Mouse (Mus musculus): ENCODE measurements around the gene Gm17364. TPM values are rescaled to one million over a fixed set of nuclear protein-coding genes. Genes with fewer than 3 reads are reported as not detected.

Gene Gm17364
- polyA plus RNA-seq (2014; fragmentation: Nextera tagmentation; extraction: Ambion mirVana), result not detected in 2 replicates

DNA sequence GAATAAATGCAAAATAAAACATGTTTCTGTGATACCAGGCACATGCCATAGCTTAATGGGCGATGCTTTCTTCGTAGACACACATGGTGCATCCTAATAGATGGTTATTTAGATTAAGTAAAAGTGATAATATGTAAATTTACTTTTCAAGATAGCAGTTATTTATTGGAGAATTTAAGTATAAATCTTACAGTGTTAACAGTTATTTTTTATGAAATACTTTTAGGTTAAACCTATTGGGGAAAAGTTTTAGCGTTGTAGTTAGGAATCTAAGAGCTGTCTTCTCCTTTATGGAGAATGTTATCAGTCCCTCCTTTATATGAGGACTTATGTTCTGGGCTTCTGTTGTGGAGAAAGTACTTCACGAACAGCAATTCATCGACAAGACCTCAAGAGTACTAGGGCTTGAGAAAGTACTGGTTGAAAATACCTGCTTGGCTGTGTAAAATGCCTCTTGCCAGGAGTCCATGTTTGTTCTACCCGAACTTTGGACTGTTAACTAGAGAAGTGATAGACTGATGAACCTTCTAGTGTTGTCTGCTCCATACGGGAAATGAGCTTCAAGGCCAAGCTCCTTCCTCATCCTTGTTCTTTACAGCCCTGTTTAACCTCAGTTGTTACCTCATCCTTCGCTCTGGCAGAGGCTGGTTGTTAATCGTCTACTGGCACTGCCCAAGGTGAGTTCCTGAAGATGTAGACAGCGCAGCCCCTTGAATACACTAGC is at the start of gene Gm17364:
Gm17364 (minus strand) TSS at position 51 of the 724 bp plus-strand sequence.
- Histone ChIP-seq H3K4me2 (ENCODE audit: low read length) (no peak within 1 kb of the TSS), H3K4me1 (ENCODE audit: control insufficient read depth, insufficient read depth, low read length) (no peaks in the 10 kb centered on the region), H3K27ac (ENCODE audit: low read depth, low read length) (no peak within 1 kb of the TSS), H3K36me3 (ENCODE audit: control insufficient read depth, insufficient read depth, low read length) (no peaks in the 10 kb centered on the region), H3K9ac (ENCODE audit: low read length) (no peak within 1 kb of the TSS), H3K27me3 (replicated peaks; ENCODE audit: control insufficient read depth, insufficient read depth, low read length) (no peaks in the 10 kb centered on the region), H3K4me3 (ENCODE audit: low read depth, low read length) (no peak within 1 kb of the TSS), H3K9me3 (replicated peaks; ENCODE audit: control insufficient read depth, low read length) (no peaks in the 10 kb centered on the region)
- ATAC-seq (no peak), DNase-seq (ENCODE audit: low spot score) (no peak)
- WGBS, result 95% methylated on average over 10 of the region's 10 CpGs

DNA sequence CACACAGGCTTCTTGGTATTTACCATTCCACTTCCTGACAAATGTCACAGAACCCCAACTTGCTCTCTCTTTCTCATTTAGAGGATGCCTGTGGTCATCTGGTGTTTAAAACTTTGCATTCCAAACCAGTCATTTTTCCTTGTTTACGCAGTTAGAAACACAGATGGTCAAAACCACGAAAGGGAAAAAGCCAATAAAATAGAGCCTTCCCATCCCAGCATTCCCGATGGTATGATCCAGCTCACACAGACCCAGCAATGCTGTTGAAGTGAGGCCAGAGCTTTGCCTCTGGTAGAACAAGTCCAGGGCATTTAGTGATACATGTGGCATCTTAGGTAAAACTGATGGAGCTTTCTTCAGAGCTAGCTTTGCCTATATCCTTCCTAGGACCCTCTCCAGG is 47.7 kb upstream of the Gm17364 start:
- no peak for ATAC-seq
- peaks cover 13% of the 10 kb centered on the region for H3K36me3 ChIP-seq (ENCODE audit: control insufficient read depth, insufficient read depth, low read length)
- DNase-seq (ENCODE audit: low spot score), result no peak

DNA sequence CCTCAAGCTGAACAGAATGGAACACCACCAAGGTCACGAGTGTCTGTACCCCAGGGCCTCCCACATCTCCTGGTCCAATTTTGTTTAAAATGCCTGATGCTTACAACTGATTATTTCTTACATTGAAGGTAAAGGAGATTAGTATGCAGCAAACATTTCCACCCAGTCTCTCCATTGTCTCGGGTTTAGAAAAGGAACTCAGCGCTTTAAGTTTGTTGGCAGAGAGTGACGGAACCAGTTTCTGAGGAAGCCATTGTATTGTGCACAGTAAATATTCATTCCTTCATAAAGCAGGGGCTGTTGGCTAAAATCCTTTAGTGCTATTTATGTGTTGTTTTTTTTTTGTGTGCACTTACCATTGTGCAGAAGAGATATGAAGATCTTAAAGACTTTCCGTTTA is 47.0 kb upstream of the Gm17364 start:
- ATAC-seq, result peak; percentile 69
- H3K4me1 ChIP-seq (ENCODE audit: control insufficient read depth, insufficient read depth, low read length), result peaks cover 10% of the 10 kb centered on the region; the same call in 1 of the 2 replicates
- H3K36me3 ChIP-seq (ENCODE audit: control insufficient read depth, insufficient read depth, low read length), result peaks cover 20% of the 10 kb centered on the region
- DNase-seq (ENCODE audit: low spot score), result peak; percentile 73
- 12% methylated on average over 5 of the region's 5 CpGs for WGBS
- no peak overlapping the region for H3K4me3 ChIP-seq (ENCODE audit: low read depth, low read length)
- H3K27ac ChIP-seq (ENCODE audit: low read depth, low read length), result peak overlapping the region; percentile 74
- no peak overlapping the region for H3K9ac ChIP-seq (ENCODE audit: low read length)
- no peak overlapping the region for H3K4me2 ChIP-seq (ENCODE audit: low read length)
- H3K9me3 ChIP-seq (replicated peaks; ENCODE audit: control insufficient read depth, low read length), result no peaks in the 10 kb centered on the region
- no peaks in the 10 kb centered on the region for H3K27me3 ChIP-seq (replicated peaks; ENCODE audit: control insufficient read depth, insufficient read depth, low read length)

More for the DNA sequence above, 47.7 kb upstream of the Gm17364 start:
- Histone ChIP-seq H3K27ac (ENCODE audit: low read depth, low read length) (peak overlapping the region; percentile 74), H3K27me3 (replicated peaks; ENCODE audit: control insufficient read depth, insufficient read depth, low read length) (no peaks in the 10 kb centered on the region), H3K4me2 (ENCODE audit: low read length) (no peak overlapping the region), H3K9ac (ENCODE audit: low read length) (no peak overlapping the region), H3K9me3 (replicated peaks; ENCODE audit: control insufficient read depth, low read length) (no peaks in the 10 kb centered on the region), H3K4me1 (ENCODE audit: control insufficient read depth, insufficient read depth, low read length) (peaks cover 10% of the 10 kb centered on the region; the same call in 1 of the 2 replicates), H3K4me3 (ENCODE audit: low read depth, low read length) (no peak overlapping the region)
- WGBS, result 89% methylated on average over 3 of the region's 3 CpGs

DNA sequence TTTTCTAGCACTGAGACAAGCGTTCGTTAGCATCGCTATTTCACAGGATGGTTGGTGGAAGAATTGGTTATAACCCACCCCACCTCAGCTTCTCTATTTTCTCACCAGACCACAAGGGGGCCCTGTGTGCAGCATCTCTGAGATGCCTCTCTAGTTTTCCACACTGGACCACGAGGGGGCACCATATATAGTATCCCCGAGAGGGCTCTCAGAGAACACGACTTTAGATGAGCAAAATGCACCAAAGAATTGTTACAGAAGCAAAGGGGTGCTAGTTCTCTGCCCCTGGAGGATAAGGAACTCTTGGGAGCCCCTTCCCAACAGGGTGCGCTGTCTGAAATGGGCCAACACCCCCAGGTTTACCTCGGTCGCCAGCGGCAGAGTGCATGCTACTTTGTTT is 28.9 kb upstream of the Gm17364 start:
- Histone ChIP-seq H3K4me3 (ENCODE audit: low read depth, low read length) (no peak overlapping the region), H3K9me3 (replicated peaks; ENCODE audit: control insufficient read depth, low read length) (no peaks in the 10 kb centered on the region), H3K9ac (ENCODE audit: low read length) (no peak overlapping the region), H3K27ac (ENCODE audit: low read depth, low read length) (no peak overlapping the region), H3K27me3 (replicated peaks; ENCODE audit: control insufficient read depth, insufficient read depth, low read length) (no peaks in the 10 kb centered on the region), H3K4me2 (ENCODE audit: low read length) (no peak overlapping the region), H3K4me1 (ENCODE audit: control insufficient read depth, insufficient read depth, low read length) (no peaks in the 10 kb centered on the region), H3K36me3 (ENCODE audit: control insufficient read depth, insufficient read depth, low read length) (no peaks in the 10 kb centered on the region)
- DNase-seq (ENCODE audit: low spot score), result peak; percentile 76
- ATAC-seq, result no peak
- WGBS, result 55% methylated on average over 10 of the region's 10 CpGs

DNA sequence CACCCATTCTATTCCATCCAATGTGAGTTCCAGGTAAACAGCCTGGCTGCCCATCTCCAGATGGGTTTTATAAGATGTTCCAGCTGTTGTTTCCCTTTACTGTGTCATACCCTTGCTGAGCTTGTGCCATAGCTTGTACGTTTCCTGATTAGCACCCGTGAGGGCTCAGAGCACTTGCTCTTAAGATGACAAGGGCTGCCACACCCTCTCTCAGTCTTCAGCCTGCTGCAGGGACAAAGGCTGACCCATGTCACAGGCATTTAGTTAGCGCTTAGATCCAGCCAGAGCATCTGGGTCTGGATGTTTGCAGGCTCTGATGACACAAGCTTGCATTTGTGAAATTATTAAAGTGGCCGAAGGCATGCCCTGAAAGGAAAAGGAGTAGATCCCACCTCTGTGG is 26.3 kb upstream of the Gm17364 start:
- no peak for ATAC-seq
- Histone ChIP-seq H3K36me3 (ENCODE audit: control insufficient read depth, insufficient read depth, low read length) (no peaks in the 10 kb centered on the region), H3K4me2 (ENCODE audit: low read length) (no peak overlapping the region), H3K27ac (ENCODE audit: low read depth, low read length) (no peak overlapping the region), H3K4me1 (ENCODE audit: control insufficient read depth, insufficient read depth, low read length) (no peaks in the 10 kb centered on the region), H3K27me3 (replicated peaks; ENCODE audit: control insufficient read depth, insufficient read depth, low read length) (no peaks in the 10 kb centered on the region), H3K4me3 (ENCODE audit: low read depth, low read length) (no peak overlapping the region), H3K9ac (ENCODE audit: low read length) (no peak overlapping the region), H3K9me3 (replicated peaks; ENCODE audit: control insufficient read depth, low read length) (no peaks in the 10 kb centered on the region)
- no peak for DNase-seq (ENCODE audit: low spot score)
- WGBS, result 71% methylated on average over 4 of the region's 4 CpGs

DNA sequence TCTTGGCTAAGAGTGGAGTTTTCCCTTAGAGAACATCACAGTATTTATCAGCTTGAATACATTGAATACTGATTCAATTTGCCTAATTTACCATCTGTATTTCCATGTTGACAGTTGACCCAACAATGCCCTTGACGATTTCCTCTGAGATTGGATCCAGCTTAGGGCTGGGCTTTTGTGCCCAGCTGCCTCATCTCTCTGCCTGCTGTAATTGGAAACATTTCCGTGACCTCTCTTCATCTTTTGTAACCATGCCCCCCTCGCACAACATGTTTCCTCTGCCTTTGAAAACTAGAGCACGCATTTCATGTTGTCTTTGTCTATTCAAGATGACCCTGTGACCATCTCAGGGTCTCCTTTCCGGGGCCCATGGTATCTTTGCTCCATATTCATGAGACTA is 25.2 kb upstream of the Gm17364 start:
- H3K27ac ChIP-seq (ENCODE audit: low read depth, low read length), result no peak overlapping the region
- no peaks in the 10 kb centered on the region for H3K36me3 ChIP-seq (ENCODE audit: control insufficient read depth, insufficient read depth, low read length)
- no peaks in the 10 kb centered on the region for H3K9me3 ChIP-seq (replicated peaks; ENCODE audit: control insufficient read depth, low read length)
- no peak overlapping the region for H3K9ac ChIP-seq (ENCODE audit: low read length)
- H3K27me3 ChIP-seq (replicated peaks; ENCODE audit: control insufficient read depth, insufficient read depth, low read length), result no peaks in the 10 kb centered on the region
- no peak for ATAC-seq
- H3K4me1 ChIP-seq (ENCODE audit: control insufficient read depth, insufficient read depth, low read length), result no peaks in the 10 kb centered on the region
- no peak for DNase-seq (ENCODE audit: low spot score)
- no peak overlapping the region for H3K4me2 ChIP-seq (ENCODE audit: low read length)
- no peak overlapping the region for H3K4me3 ChIP-seq (ENCODE audit: low read depth, low read length)
- 52% methylated on average over 5 of the region's 5 CpGs for WGBS

DNA sequence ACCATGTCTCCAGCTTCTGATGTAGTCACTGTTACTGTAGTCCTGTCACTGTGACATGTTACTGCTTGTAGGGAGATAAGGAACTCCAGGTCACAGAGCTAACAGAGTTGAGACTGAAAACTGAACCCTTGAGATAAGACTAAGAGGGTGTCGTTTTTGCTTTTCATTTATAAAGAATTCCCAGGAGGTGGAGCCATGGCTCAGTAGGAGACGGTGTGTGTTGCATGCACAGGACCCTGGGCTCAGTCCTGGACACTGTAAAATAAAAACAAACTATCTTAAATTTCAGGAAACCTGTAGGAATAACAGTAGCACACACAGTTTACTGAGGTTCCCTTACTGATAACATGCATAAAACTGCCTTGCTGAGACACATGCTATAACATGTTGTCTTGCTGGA is 24.8 kb upstream of the Gm17364 start:
- no peaks in the 10 kb centered on the region for H3K4me1 ChIP-seq (ENCODE audit: control insufficient read depth, insufficient read depth, low read length)
- no peaks in the 10 kb centered on the region for H3K27me3 ChIP-seq (replicated peaks; ENCODE audit: control insufficient read depth, insufficient read depth, low read length)
- H3K27ac ChIP-seq (ENCODE audit: low read depth, low read length), result no peak overlapping the region
- no peak overlapping the region for H3K4me3 ChIP-seq (ENCODE audit: low read depth, low read length)
- H3K36me3 ChIP-seq (ENCODE audit: control insufficient read depth, insufficient read depth, low read length), result no peaks in the 10 kb centered on the region
- H3K9me3 ChIP-seq (replicated peaks; ENCODE audit: control insufficient read depth, low read length), result no peaks in the 10 kb centered on the region
- H3K9ac ChIP-seq (ENCODE audit: low read length), result no peak overlapping the region
- no peak overlapping the region for H3K4me2 ChIP-seq (ENCODE audit: low read length)
- WGBS, result 62% methylated on average over 2 of the region's 2 CpGs
- ATAC-seq, result no peak
- no peak for DNase-seq (ENCODE audit: low spot score)

DNA sequence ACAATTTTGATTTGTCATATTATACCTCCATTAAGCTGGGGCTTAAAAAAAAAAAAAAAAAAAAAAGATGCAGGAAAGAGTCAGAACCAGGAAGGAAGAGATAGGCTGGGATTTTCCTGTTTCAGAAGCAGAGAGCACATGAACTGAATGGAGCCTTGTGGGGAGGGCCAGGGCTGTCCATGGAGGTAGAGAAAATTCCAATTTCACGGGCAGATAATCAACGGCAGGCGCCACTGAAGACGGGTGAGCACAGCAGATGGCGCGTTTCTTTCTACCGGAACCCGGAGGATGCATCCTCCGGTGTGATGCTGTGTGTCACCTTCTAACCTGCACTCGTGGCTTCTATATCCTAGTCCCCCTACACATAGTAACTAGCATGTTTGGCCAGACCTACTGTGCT is 22.6 kb upstream of the Gm17364 start:
- Histone ChIP-seq H3K9me3 (replicated peaks; ENCODE audit: control insufficient read depth, low read length) (no peaks in the 10 kb centered on the region), H3K4me2 (ENCODE audit: low read length) (no peak overlapping the region), H3K36me3 (ENCODE audit: control insufficient read depth, insufficient read depth, low read length) (no peaks in the 10 kb centered on the region), H3K27me3 (replicated peaks; ENCODE audit: control insufficient read depth, insufficient read depth, low read length) (no peaks in the 10 kb centered on the region), H3K9ac (ENCODE audit: low read length) (no peak overlapping the region), H3K4me1 (ENCODE audit: control insufficient read depth, insufficient read depth, low read length) (no peaks in the 10 kb centered on the region), H3K4me3 (ENCODE audit: low read depth, low read length) (no peak overlapping the region), H3K27ac (ENCODE audit: low read depth, low read length) (no peak overlapping the region)
- 88% methylated on average over 10 of the region's 10 CpGs for WGBS
- DNase-seq (ENCODE audit: low spot score) (no peak), ATAC-seq (no peak)

DNA sequence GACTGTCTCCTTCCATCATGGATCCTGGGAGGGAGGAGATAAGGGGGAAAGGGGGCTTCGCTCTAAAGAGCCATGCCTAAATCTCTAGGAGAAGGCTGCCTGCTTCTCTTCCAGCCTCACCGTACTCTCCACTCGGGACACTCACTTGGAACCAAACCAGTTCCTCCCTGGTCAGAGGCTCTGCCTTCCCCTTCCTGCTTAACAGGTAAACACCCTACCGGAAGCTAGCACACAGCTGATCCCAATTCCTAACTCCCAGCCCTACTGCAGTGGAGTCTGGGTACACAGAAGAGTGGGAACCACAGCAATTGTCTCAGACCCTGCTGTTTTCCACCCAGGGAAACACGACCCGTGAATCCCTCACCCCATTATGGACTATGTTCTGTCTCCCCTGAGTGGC is 22.1 kb upstream of the Gm17364 start:
- Histone ChIP-seq H3K9me3 (replicated peaks; ENCODE audit: control insufficient read depth, low read length) (no peaks in the 10 kb centered on the region), H3K4me1 (ENCODE audit: control insufficient read depth, insufficient read depth, low read length) (no peaks in the 10 kb centered on the region), H3K4me3 (ENCODE audit: low read depth, low read length) (no peak overlapping the region), H3K36me3 (ENCODE audit: control insufficient read depth, insufficient read depth, low read length) (no peaks in the 10 kb centered on the region), H3K9ac (ENCODE audit: low read length) (no peak overlapping the region), H3K27ac (ENCODE audit: low read depth, low read length) (no peak overlapping the region), H3K27me3 (replicated peaks; ENCODE audit: control insufficient read depth, insufficient read depth, low read length) (no peaks in the 10 kb centered on the region), H3K4me2 (ENCODE audit: low read length) (no peak overlapping the region)
- 73% methylated on average over 6 of the region's 6 CpGs for WGBS
- no peak for DNase-seq (ENCODE audit: low spot score)
- ATAC-seq, result no peak
